Mouse (Mus musculus) duodenum, adult 2 months (tissue): ENCODE measurements around the gene Vmn2r99. TPM values are rescaled to one million over a fixed set of nuclear protein-coding genes. Genes with fewer than 3 reads are reported as not detected.

Experiments used
- polyA plus RNA-seq: library from polyadenylated mRNA; depleted of rRNA; stranded (reverse); fragments of >200 nt; gene quantifications from 2 replicates; pipeline ENCODE4 v1.2.3, GENCODE M21; 2012; ENCODE audit warnings: low replicate concordance; rRNA removed

Vmn2r99 gene
- polyA plus RNA-seq = not detected in 2 replicates

GRCm38 (mm10) chr17:19361649-19362048, at the start of gene Vmn2r99:
Gene Vmn2r99 (plus strand): TSS chr17:19361949.

Other genes with a start within 250 kb of the Vmn2r99 start
- gene Vmn2r100, start 142.8 kb downstream of the Vmn2r99 start, polyA plus RNA-seq = not detected in 2 replicates
- not detected in 2 replicates for gene Vmn2r101, start 215.3 kb downstream of the Vmn2r99 start, polyA plus RNA-seq